Mouse (Mus musculus): ENCODE results near the gene Srf. TPM values are rescaled to one million over a fixed set of nuclear protein-coding genes. Genes with fewer than 3 reads are reported as not detected.

Gene Srf
- polyA plus RNA-seq, 1 experiment from 2014 or later = 15.1 TPM

GRCm38 (mm10) chr17:46556584-46556945, 590 bp upstream of the Srf start:
- Histone ChIP-seq H3K4me3 (ENCODE audit: low read depth, low read length) (peak overlapping the region; percentile 95), H3K4me2 (peak overlapping the region; percentile 84), H3K9ac (peak overlapping the region; percentile 24), H3K36me3 (ENCODE audit: insufficient read depth) (peaks cover 14% of the 10 kb centered on the region), H3K27me3 (ENCODE audit: insufficient read depth, low read length) (no peaks in the 10 kb centered on the region), H3K4me1 (ENCODE audit: insufficient read depth) (peaks cover 20% of the 10 kb centered on the region), H3K27ac (ENCODE audit: low read depth) (peak overlapping the region; percentile 89), H3K9me3 (ENCODE audit: low read depth, low read length) (no peaks in the 10 kb centered on the region)
- TF ChIP-seq CTCF (IDR thresholded peaks at IDR 0.05; ENCODE audit: low read depth) = 0 out of 2 replicates have a peak, but pooled peaks have one; percentile 0
- under 1% methylated on average over 11 of the region's 11 CpGs for whole genome bisulfite sequencing
- ATAC-seq (ENCODE audit: insufficient read depth) (peak; percentile 67), DNase-seq (peak; percentile 95)

DNA sequence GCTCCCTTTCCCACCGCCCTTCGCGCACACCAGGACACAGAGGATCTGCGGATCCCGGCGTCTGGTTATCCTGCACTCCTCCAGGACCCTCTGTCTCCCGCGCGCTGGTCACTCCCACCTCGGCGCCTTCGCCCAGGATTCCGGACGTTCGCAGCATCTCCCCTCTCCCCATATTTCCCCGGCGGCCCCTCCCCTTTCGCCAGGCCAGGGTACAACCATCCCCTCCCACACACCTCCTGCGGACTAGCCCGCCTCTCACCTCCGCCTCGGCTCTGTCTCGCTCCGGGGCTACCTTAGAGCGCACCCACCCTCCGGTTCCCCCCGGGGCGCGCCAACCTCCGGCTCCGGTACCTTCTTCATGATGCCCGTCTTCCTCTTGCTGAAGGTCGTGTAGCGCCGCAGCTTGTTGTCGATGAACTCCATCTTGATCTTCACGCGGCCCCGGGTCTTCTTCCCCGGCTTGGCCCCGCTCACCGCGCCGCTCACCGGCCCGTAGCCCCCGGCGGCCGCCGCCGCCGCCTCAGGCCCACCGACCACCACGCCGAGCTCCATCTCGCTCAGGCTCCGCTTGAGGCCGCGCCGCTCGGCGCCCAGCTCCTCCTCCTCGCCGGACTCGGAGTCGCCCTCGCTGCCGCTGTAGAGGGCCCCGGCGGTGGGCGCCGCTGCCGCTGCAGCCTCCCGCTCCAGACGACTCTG, 850 bp downstream of the Srf start:
- no peaks in the 10 kb centered on the region for H3K27me3 ChIP-seq (ENCODE audit: insufficient read depth, low read length)
- peak; percentile 62 for DNase-seq
- H3K4me1 ChIP-seq (ENCODE audit: insufficient read depth) = peaks cover 20% of the 10 kb centered on the region

GRCm38 (mm10) chr17:46554646-46554976, 1.4 kb downstream of the Srf start:
- H3K36me3 ChIP-seq (ENCODE audit: insufficient read depth) = peaks cover 33% of the 10 kb centered on the region
- peak overlapping the region; percentile 97 for H3K27ac ChIP-seq (ENCODE audit: low read depth)
- peaks cover 20% of the 10 kb centered on the region for H3K4me1 ChIP-seq (ENCODE audit: insufficient read depth)
- no peaks in the 10 kb centered on the region for H3K9me3 ChIP-seq (ENCODE audit: low read depth, low read length)
- peak overlapping the region; percentile 98 for H3K9ac ChIP-seq
- TF ChIP-seq CTCF (IDR thresholded peaks at IDR 0.05; ENCODE audit: low read depth) = no peak
- ATAC-seq (ENCODE audit: insufficient read depth) (no peak), DNase-seq (peak; percentile 59)
- 0% methylated on average over 11 of the region's 11 CpGs for WGBS
- H3K4me3 ChIP-seq (ENCODE audit: low read depth, low read length) = peak overlapping the region; percentile 95
- peak overlapping the region; percentile 84 for H3K4me2 ChIP-seq
- H3K27me3 ChIP-seq (ENCODE audit: insufficient read depth, low read length) = no peaks in the 10 kb centered on the region

More for the DNA sequence above, 850 bp downstream of the Srf start:
- Histone ChIP-seq H3K4me3 (ENCODE audit: low read depth, low read length) (peak overlapping the region; percentile 95), H3K36me3 (ENCODE audit: insufficient read depth) (peaks cover 28% of the 10 kb centered on the region), H3K27ac (ENCODE audit: low read depth) (peak overlapping the region; percentile 97), H3K9ac (peak overlapping the region; percentile 98), H3K4me2 (peak overlapping the region; percentile 84), H3K9me3 (ENCODE audit: low read depth, low read length) (no peaks in the 10 kb centered on the region)
- under 1% methylated on average over 75 of the region's 75 CpGs for WGBS
- no peak for TF ChIP-seq CTCF (IDR thresholded peaks at IDR 0.05; ENCODE audit: low read depth)
- ATAC-seq (ENCODE audit: insufficient read depth) = no peak

GRCm38 (mm10) chr17:46553926-46554325, 2.0 kb downstream of the Srf start:
- DNase-seq (no peak), ATAC-seq (ENCODE audit: insufficient read depth) (no peak)
- peak overlapping the region; percentile 95 for H3K4me3 ChIP-seq (ENCODE audit: low read depth, low read length)
- peak overlapping the region; percentile 84 for H3K4me2 ChIP-seq
- H3K9me3 ChIP-seq (ENCODE audit: low read depth, low read length) = no peaks in the 10 kb centered on the region
- no peak for TF ChIP-seq CTCF (IDR thresholded peaks at IDR 0.05; ENCODE audit: low read depth)
- H3K27ac ChIP-seq (ENCODE audit: low read depth) = peak overlapping the region; percentile 97
- 44% methylated on average over 3 of the region's 3 CpGs for WGBS
- H3K36me3 ChIP-seq (ENCODE audit: insufficient read depth) = peaks cover 39% of the 10 kb centered on the region
- H3K27me3 ChIP-seq (ENCODE audit: insufficient read depth, low read length) = no peaks in the 10 kb centered on the region
- H3K4me1 ChIP-seq (ENCODE audit: insufficient read depth) = peaks cover 20% of the 10 kb centered on the region
- peak overlapping the region; percentile 98 for H3K9ac ChIP-seq

DNA sequence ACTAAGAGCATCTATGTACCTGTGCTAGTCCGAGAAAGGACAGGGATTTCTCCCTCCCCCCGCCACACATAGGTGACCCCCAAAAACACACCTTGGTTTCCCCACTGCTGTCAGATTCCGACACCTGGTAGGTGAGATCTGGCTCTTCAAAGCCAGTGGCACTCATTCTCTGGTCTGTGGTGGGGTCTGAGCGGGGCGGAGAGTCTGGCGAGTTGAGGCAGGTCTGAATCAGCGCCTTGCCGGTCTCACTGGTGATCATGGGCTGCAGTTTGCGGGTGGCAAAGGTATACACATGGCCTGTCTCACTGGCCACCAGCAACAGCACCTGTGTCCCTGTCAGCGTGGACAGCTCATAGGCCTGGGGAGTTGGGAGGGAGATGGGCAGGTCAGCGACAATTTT, 2.5 kb downstream of the Srf start:
- Histone ChIP-seq H3K36me3 (ENCODE audit: insufficient read depth) (peaks cover 44% of the 10 kb centered on the region), H3K27ac (ENCODE audit: low read depth) (peak overlapping the region; percentile 97), H3K9ac (peak overlapping the region; percentile 98), H3K9me3 (ENCODE audit: low read depth, low read length) (no peaks in the 10 kb centered on the region), H3K4me2 (peak overlapping the region; percentile 84), H3K4me1 (ENCODE audit: insufficient read depth) (peaks cover 20% of the 10 kb centered on the region), H3K4me3 (ENCODE audit: low read depth, low read length) (peak overlapping the region; percentile 95), H3K27me3 (ENCODE audit: insufficient read depth, low read length) (no peaks in the 10 kb centered on the region)
- no peak for TF ChIP-seq CTCF (IDR thresholded peaks at IDR 0.05; ENCODE audit: low read depth)
- DNase-seq (peak; percentile 21), ATAC-seq (ENCODE audit: insufficient read depth) (no peak)
- 23% methylated on average over 11 of the region's 11 CpGs for WGBS

DNA sequence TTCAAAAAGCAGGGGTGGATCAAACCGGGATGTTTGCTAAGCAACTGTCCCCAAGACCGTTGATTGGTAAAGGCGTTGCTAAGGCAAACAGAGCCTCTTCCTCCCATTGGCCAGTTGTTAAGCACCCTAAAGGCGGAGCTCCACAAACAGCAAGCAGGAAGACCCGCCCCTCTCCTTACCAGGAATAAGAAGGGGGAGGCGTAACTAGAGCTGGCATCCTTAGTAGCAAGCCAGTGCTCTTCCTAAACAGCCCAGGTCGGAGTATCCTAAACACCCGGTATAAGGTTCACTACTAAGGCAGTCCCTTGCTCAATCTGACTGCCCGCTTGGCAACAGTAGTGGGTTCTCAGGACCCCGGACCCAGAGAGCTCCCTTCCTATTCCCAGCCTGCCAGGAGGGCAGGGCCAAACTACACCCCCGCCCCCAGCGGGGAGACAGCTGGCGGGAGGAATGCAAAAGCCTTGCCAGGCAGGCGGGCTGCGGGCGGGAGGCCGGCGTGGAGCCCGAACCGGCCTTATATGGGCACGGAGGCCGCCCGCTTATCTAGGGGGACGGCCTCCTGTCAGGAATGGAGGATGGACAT, 3.0 kb downstream of the Srf start:
- 2% methylated on average over 24 of the region's 24 CpGs for WGBS
- no peaks in the 10 kb centered on the region for H3K27me3 ChIP-seq (ENCODE audit: insufficient read depth, low read length)
- peak overlapping the region; percentile 98; the same call in 1 of the 2 replicates for H3K9ac ChIP-seq
- peak overlapping the region; percentile 95 for H3K4me3 ChIP-seq (ENCODE audit: low read depth, low read length)
- peak overlapping the region; percentile 97 for H3K27ac ChIP-seq (ENCODE audit: low read depth)
- ATAC-seq (ENCODE audit: insufficient read depth) = peak; percentile 68
- H3K9me3 ChIP-seq (ENCODE audit: low read depth, low read length) = no peaks in the 10 kb centered on the region
- H3K4me2 ChIP-seq = peak overlapping the region; percentile 84
- H3K4me1 ChIP-seq (ENCODE audit: insufficient read depth) = peaks cover 20% of the 10 kb centered on the region
- peak; percentile 97 for DNase-seq
- TF ChIP-seq CTCF (IDR thresholded peaks at IDR 0.05; ENCODE audit: low read depth) = no peak
- H3K36me3 ChIP-seq (ENCODE audit: insufficient read depth) = peaks cover 49% of the 10 kb centered on the region

DNA sequence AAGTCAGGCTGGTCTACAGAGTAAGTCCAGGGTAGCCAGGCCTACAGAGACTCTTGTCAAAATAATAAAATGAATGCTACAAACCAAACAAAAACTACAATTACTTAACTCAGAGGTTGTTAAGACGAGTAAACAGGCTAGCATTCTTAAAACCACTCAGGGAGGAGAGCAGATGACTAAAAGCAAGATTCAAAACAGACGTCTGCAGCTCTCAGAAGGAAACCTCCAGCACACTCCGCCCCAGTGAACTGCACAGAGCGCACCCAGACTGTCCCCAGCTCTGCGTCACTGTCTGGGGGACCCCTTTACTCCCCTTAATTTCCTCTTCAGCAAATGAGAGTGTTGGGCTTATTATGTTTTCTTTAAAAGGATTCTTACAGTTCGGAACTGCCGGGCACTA, 3.8 kb downstream of the Srf start:
- peak overlapping the region; percentile 97; the same call in 1 of the 2 replicates for H3K27ac ChIP-seq (ENCODE audit: low read depth)
- no peaks in the 10 kb centered on the region for H3K9me3 ChIP-seq (ENCODE audit: low read depth, low read length)
- H3K9ac ChIP-seq = 0 out of 2 replicates have a peak overlapping the region, but pooled peaks have one; percentile 11
- H3K4me2 ChIP-seq = peak overlapping the region; percentile 84
- no peak for ATAC-seq (ENCODE audit: insufficient read depth)
- no peak for DNase-seq
- peaks cover 57% of the 10 kb centered on the region for H3K36me3 ChIP-seq (ENCODE audit: insufficient read depth)
- 76% methylated on average over 7 of the region's 7 CpGs for WGBS
- H3K27me3 ChIP-seq (ENCODE audit: insufficient read depth, low read length) = no peaks in the 10 kb centered on the region
- H3K4me1 ChIP-seq (ENCODE audit: insufficient read depth) = peaks cover 14% of the 10 kb centered on the region
- H3K4me3 ChIP-seq (ENCODE audit: low read depth, low read length) = peak overlapping the region; percentile 95
- TF ChIP-seq CTCF (IDR thresholded peaks at IDR 0.05; ENCODE audit: low read depth) = no peak
